ENCODE assay signal across 10 mouse cellular contexts in genomic region chr1:120105556-120105959, GRCm38 (mm10). TPM values are rescaled to one million over a fixed set of nuclear protein-coding genes. Genes with fewer than 3 reads are reported as not detected.
DNase-seq lines count a peak whose midpoint lies in the region; ATAC-seq and TF ChIP-seq lines count a peak whose summit lies in the region.
"Had no signal": no experiment of that assay in that cellular context is flagged by ENCODE, and none has a peak within 500 bp of the region (broad histone marks: within the 10 kb centered on the region; RNA-seq: fewer than 3 reads in every experiment).

No protein-coding gene starts in this region.

- H3K27ac ChIP-seq in limb, embryonic 13.5 days: no peak overlapping the region
- no peak overlapping the region for H3K27ac ChIP-seq in limb, embryonic 10.5 days
- H3K27ac ChIP-seq in lung, embryonic 14.5 days (ENCODE audit: low read depth): no peak overlapping the region
- H3K27ac ChIP-seq: limb, embryonic 12.5 days; neural tube, embryonic 12.5 days had no signal

- no peak; the same call in 1 of the 2 replicates for TF ChIP-seq CTCF in lung, embryonic 14.5 days (IDR thresholded peaks at IDR 0.05; ENCODE audit: low read depth)

- H3K36me3 ChIP-seq in limb, embryonic 13.5 days: no peaks in the 10 kb centered on the region
- H3K36me3 ChIP-seq in limb, embryonic 10.5 days: no peaks in the 10 kb centered on the region
- H3K36me3 ChIP-seq in lung, embryonic 14.5 days (ENCODE audit: insufficient read depth): no peaks in the 10 kb centered on the region
- H3K36me3 ChIP-seq: limb, embryonic 12.5 days; neural tube, embryonic 12.5 days had no signal

- 0 out of 2 replicates have a peak, but pooled peaks have one; percentile 59 for ATAC-seq in limb, embryonic 13.5 days (ENCODE audit: low FRiP score, low read depth)
- ATAC-seq in granulocyte monocyte progenitor cell, adult 5-6 weeks (replicated peaks; ENCODE audit: poor library complexity, severe bottlenecking): peak; percentile 68
- peak; percentile 80 for ATAC-seq in lung, embryonic 14.5 days (ENCODE audit: insufficient read depth)

- no peak overlapping the region for H3K4me3 ChIP-seq in limb, embryonic 13.5 days
- H3K4me3 ChIP-seq in limb, embryonic 10.5 days: no peak overlapping the region
- no peak overlapping the region for H3K4me3 ChIP-seq in lung, embryonic 14.5 days (ENCODE audit: low read depth, low read length)
- H3K4me3 ChIP-seq: limb, embryonic 12.5 days; neural tube, embryonic 12.5 days had no signal

- no peak for DNase-seq in limb, embryonic 10.5 days (ENCODE audit: low spot score)
- peak; percentile 85 for DNase-seq in lung, embryonic 14.5 days
- peak; percentile 43 for DNase-seq in urinary bladder, postnatal 25 days (ENCODE audit: low spot score)
- no peak for DNase-seq in frontal cortex, postnatal 25 days (ENCODE audit: low spot score in 2 of 2)
- no peak for DNase-seq in frontal cortex, adult 2 months (ENCODE audit: extremely low spot score in 1 of 2, low spot score in 1 of 2)
- DNase-seq: heart, postnatal 36 days had no signal

- no peak overlapping the region for H3K4me2 ChIP-seq in limb, embryonic 13.5 days (replicated peaks)
- no peak overlapping the region for H3K4me2 ChIP-seq in lung, embryonic 14.5 days
- H3K4me2 ChIP-seq: limb, embryonic 12.5 days; neural tube, embryonic 12.5 days had no signal

- H3K4me1 ChIP-seq in limb, embryonic 13.5 days: no peaks in the 10 kb centered on the region
- no peaks in the 10 kb centered on the region for H3K4me1 ChIP-seq in limb, embryonic 10.5 days
- no peaks in the 10 kb centered on the region for H3K4me1 ChIP-seq in lung, embryonic 14.5 days (ENCODE audit: insufficient read depth)
- H3K4me1 ChIP-seq: limb, embryonic 12.5 days; neural tube, embryonic 12.5 days had no signal

- no peaks in the 10 kb centered on the region for H3K27me3 ChIP-seq in limb, embryonic 13.5 days
- no peaks in the 10 kb centered on the region for H3K27me3 ChIP-seq in limb, embryonic 10.5 days (ENCODE audit: low read depth, poor library complexity, severe bottlenecking)
- no peaks in the 10 kb centered on the region for H3K27me3 ChIP-seq in lung, embryonic 14.5 days (ENCODE audit: insufficient read depth, low read length)
- H3K27me3 ChIP-seq: neural tube, embryonic 12.5 days had no signal

- H3K9ac ChIP-seq in limb, embryonic 13.5 days: no peak overlapping the region
- H3K9ac ChIP-seq in lung, embryonic 14.5 days: no peak overlapping the region
- H3K9ac ChIP-seq: limb, embryonic 12.5 days; neural tube, embryonic 12.5 days had no signal

- 59% methylated on average over 5 of the region's 5 CpGs for WGBS in limb, embryonic 13.5 days
- WGBS in limb, embryonic 10.5 days: 92% methylated on average over 5 of the region's 5 CpGs
- 34% methylated on average over 5 of the region's 5 CpGs for WGBS in lung, embryonic 14.5 days

- no peaks in the 10 kb centered on the region for H3K9me3 ChIP-seq in limb, embryonic 13.5 days
- no peaks in the 10 kb centered on the region for H3K9me3 ChIP-seq in limb, embryonic 10.5 days (replicated peaks)
- H3K9me3 ChIP-seq in lung, embryonic 14.5 days (ENCODE audit: low read depth, low read length): no peaks in the 10 kb centered on the region
- H3K9me3 ChIP-seq: limb, embryonic 12.5 days; neural tube, embryonic 12.5 days had no signal

RNA-seq across cellular contexts. Expression of gene Dbi, which starts 15.3 kb away (rescaled TPM):
- polyA plus RNA-seq in limb, embryonic 13.5 days (2015; fragmentation: Nextera tagmentation; extraction: Ambion mirVana): 605 and 606 TPM in 2 replicates
- 670 and 699 TPM in 2 replicates for polyA plus RNA-seq in limb, embryonic 10.5 days (2016; fragmentation: Nextera tagmentation; extraction: Ambion mirVana)
- 410 and 536 TPM in 2 replicates for total RNA-seq in granulocyte monocyte progenitor cell, adult 5-6 weeks (2014; fragmentation: Nextera tagmentation)
- 307 and 413 TPM in 2 replicates for total RNA-seq in granulocyte monocyte progenitor cell, adult 5-6 weeks (2017)
- polyA plus RNA-seq in lung, embryonic 14.5 days (2014; fragmentation: Nextera tagmentation; extraction: Ambion mirVana): 421 and 445 TPM in 2 replicates
- 768 and 847 TPM in 2 replicates for polyA plus RNA-seq in frontal cortex, adult 2 months (2012; rRNA removed)

RNA-seq across cellular contexts. Expression of gene 3110009E18Rik, which starts 15.4 kb away (rescaled TPM):
- polyA plus RNA-seq in limb, embryonic 13.5 days (2015; fragmentation: Nextera tagmentation; extraction: Ambion mirVana): 18.9 and 20.9 TPM in 2 replicates
- 14.7 and 19.3 TPM in 2 replicates for polyA plus RNA-seq in limb, embryonic 10.5 days (2016; fragmentation: Nextera tagmentation; extraction: Ambion mirVana)
- 11.4 and 12.2 TPM in 2 replicates for total RNA-seq in granulocyte monocyte progenitor cell, adult 5-6 weeks (2014; fragmentation: Nextera tagmentation)
- 2.2 and 4.5 TPM in 2 replicates for total RNA-seq in granulocyte monocyte progenitor cell, adult 5-6 weeks (2017)
- 15.4 and 17.2 TPM in 2 replicates for polyA plus RNA-seq in lung, embryonic 14.5 days (2014; fragmentation: Nextera tagmentation; extraction: Ambion mirVana)
- polyA plus RNA-seq in frontal cortex, adult 2 months (2012; rRNA removed): 4.1 and 4.6 TPM in 2 replicates

RNA-seq across cellular contexts. Expression of gene Tmem37, which starts 31.7 kb away (rescaled TPM):
- 6.7 and 7.6 TPM in 2 replicates for polyA plus RNA-seq in limb, embryonic 13.5 days (2015; fragmentation: Nextera tagmentation; extraction: Ambion mirVana)
- polyA plus RNA-seq in limb, embryonic 10.5 days (2016; fragmentation: Nextera tagmentation; extraction: Ambion mirVana): 3.2 and 3.5 TPM in 2 replicates
- 1.3 TPM in 1 of 2 replicates, not detected in the other for total RNA-seq in granulocyte monocyte progenitor cell, adult 5-6 weeks (2014; fragmentation: Nextera tagmentation)
- total RNA-seq in granulocyte monocyte progenitor cell, adult 5-6 weeks (2017): 0.65 TPM in 1 of 2 replicates, not detected in the other
- polyA plus RNA-seq in lung, embryonic 14.5 days (2014; fragmentation: Nextera tagmentation; extraction: Ambion mirVana): 7.4 and 8.0 TPM in 2 replicates
- polyA plus RNA-seq in frontal cortex, adult 2 months (2012; rRNA removed): 3.9 and 5.1 TPM in 2 replicates

Comparison
In these comparisons a context has a peak if more than half of its experiments do, and no peak if none do; other contexts are left out.
1. DNase-seq: peak in lung, embryonic 14.5 days (single experiment) and urinary bladder, postnatal 25 days (single experiment); none in limb, embryonic 10.5 days (single experiment), frontal cortex, postnatal 25 days (0 of 2) and frontal cortex, adult 2 months (0 of 2).
2. Peak in every context shown above with its lines, with median percentiles within 50 percentile points of each other: ATAC-seq.